Mouse (Mus musculus) embryonic fibroblast, embryonic 13.5 days (primary cell): ENCODE data around the gene Drp2. TPM values are rescaled to one million over a fixed set of nuclear protein-coding genes. Genes with fewer than 3 reads are reported as not detected.

Experiments
- H3K27ac ChIP-seq: 2 replicates; pipeline ENCODE4 v1.5.1; 2012; ENCODE audit warnings: low read length, control low read depth, inconsistent platforms; ENCODE audit not compliant: insufficient read depth
- H3K4me1 ChIP-seq: 2 replicates; pipeline ENCODE4 v1.6.1; 2011; ENCODE audit warnings: low read length; ENCODE audit not compliant: control insufficient read depth, insufficient read depth
- H3K4me3 ChIP-seq: 2 replicates; pipeline ENCODE4 v1.5.1; 2011; ENCODE audit warnings: mild to moderate bottlenecking, control low read depth, low read length; ENCODE audit not compliant: insufficient read depth
- CTCF ChIP-seq: IDR thresholded peaks from 2 replicates; pipeline ENCODE4 v1.5.1; 2011; ENCODE audit warnings: mild to moderate bottlenecking, control low read depth, low read length, moderate library complexity, borderline replicate concordance; ENCODE audit not compliant: insufficient read depth
- POLR2A ChIP-seq: IDR thresholded peaks from 2 replicates; pipeline ENCODE4 v1.6.1; 2011; ENCODE audit warnings: low read depth, mild to moderate bottlenecking, control low read depth, low read length, moderate library complexity
- polyA plus RNA-seq: library from polyadenylated mRNA; stranded (reverse); fragments of >200 nt; gene quantifications from 2 replicates; pipeline ENCODE4 v1.2.4, GENCODE M21; 2011; ENCODE audit warnings: low read depth; ENCODE audit not compliant: missing spikeins, insufficient read length

Drp2 gene
- polyA plus RNA-seq, 1 experiment, result 5.1 TPM

DNA sequence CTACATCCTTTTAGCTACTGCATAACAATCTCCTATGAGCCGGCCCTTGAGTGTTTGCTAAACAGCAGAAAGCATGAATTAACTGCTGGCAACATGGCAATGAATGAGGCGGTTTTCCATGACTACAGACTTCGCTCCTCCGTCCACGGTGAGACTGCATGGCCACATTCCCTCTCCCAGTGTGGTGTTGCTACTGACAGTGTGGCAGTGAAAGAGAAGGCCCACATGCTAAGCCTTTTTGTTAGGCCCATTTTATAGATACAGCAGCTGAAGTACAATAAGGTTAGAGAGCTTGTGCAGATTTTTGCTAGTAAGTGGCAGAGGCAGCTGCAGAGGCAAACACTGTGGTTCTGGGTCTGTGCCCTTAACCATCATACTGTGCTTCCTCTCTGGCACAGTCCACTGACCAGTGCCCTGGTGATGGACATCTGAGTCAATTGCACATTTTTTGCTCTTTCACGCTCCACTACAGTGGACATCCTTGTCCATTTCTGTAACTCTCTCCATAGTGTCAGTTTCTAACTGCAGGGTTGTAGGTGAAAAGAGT, 5.1 kb downstream of the Drp2 start:
- Histone ChIP-seq H3K4me1 (no peaks in the 10 kb centered on the region), H3K4me3 (no peak overlapping the region), H3K27ac (no peak overlapping the region)
- no peak for TF ChIP-seq CTCF
- TF ChIP-seq POLR2A, result no peak

DNA sequence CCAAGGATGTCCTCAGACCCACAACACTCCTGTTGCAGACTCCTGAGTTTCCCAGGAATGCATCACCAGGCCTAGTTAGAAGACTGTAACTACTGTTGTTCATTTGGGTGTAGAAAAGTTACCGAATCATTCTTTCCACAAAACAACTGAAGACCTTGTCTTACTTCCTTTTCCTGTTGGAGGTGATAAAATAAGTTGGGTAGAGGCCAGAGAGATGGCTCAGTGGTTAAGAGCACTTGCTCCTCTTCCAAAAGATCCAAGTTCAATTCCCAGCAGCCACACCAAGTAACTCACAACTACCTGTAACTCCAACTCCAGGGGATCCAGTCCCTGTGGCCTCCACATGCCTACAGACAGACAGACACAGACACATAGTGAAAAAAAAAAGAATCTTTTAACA, 7.7 kb downstream of the Drp2 start:
- H3K4me3 ChIP-seq, result no peak overlapping the region

DNA sequence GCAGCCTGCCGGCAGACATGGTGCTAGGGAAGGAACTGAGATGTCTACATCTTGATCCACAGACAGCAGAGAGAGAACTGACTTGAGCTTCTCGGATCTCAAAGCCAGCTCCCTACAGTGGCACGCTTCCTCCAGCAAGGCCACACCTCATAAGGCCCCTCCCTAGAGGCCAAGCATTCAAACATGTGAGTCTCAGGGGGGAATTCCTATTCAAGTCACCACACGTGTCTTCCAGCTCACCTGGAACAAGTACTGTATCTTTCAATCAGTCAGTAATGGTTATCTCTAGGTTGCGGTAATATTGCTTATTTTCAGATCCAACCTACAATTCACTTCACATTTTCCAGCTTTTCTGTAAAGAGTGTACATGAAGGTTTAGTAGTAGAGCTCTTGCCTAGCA, 15.7 kb downstream of the Drp2 start:
- no peak overlapping the region for H3K27ac ChIP-seq
- H3K4me1 ChIP-seq, result no peaks in the 10 kb centered on the region
- H3K4me3 ChIP-seq, result no peak overlapping the region
- no peak for TF ChIP-seq POLR2A
- TF ChIP-seq CTCF, result no peak

More for the DNA sequence above, 7.7 kb downstream of the Drp2 start:
- H3K4me1 ChIP-seq, result no peaks in the 10 kb centered on the region
- TF ChIP-seq POLR2A (no peak), CTCF (no peak)
- no peak overlapping the region for H3K27ac ChIP-seq

DNA sequence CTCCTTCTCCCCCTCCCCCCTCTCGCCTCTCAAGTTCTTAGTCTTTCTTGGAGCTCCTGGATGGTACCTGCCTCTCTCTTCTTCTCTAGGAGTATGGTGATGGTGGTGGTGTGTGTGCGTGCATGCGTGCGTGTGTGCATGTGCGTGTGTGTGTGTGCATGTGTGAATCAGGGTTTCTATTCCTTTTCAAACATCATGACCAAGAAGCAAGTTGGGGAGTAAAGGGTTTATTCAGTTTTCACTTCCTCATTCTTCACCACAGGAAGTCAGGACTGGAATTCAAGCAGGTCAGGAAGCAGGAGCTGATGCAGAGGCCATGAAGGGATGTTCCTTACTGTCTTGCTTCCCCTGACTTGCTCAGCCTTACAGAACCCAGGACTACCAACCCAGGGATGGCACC, 19.9 kb downstream of the Drp2 start:
- TF ChIP-seq POLR2A (no peak), CTCF (no peak)
- no peak overlapping the region for H3K27ac ChIP-seq
- no peaks in the 10 kb centered on the region for H3K4me1 ChIP-seq
- no peak overlapping the region for H3K4me3 ChIP-seq

- no peaks in the 10 kb centered on the region for H3K4me1 ChIP-seq
- no peak for TF ChIP-seq POLR2A
- TF ChIP-seq CTCF, result no peak
- no peak overlapping the region for H3K27ac ChIP-seq
- H3K4me3 ChIP-seq, result no peak overlapping the region
These were observed 21.4 kb downstream of the Drp2 start for GRCm38 (mm10) chrX:134425798-134426197.

DNA sequence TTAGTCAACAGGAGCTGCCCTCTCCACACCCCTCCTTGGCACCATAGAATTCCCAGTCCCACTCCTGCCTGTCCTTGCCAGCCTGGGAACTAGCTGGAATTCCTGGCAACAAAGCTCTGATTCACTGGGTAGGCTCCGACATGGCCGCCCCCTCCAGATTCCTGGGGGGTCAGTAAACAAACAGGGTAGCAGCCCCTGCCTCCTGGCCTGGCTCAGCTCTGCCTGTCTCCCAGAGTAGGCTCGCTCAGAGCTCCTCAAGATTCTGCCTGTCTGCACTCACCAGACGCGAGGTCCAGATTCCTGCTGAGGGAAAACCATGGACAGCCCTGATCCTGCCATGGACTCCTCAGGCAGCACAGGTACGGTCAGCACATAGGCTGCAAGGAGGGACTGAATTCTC, 22.5 kb downstream of the Drp2 start:
- Histone ChIP-seq H3K4me3 (no peak overlapping the region), H3K27ac (no peak overlapping the region), H3K4me1 (no peaks in the 10 kb centered on the region)
- no peak for TF ChIP-seq CTCF
- TF ChIP-seq POLR2A, result no peak

DNA sequence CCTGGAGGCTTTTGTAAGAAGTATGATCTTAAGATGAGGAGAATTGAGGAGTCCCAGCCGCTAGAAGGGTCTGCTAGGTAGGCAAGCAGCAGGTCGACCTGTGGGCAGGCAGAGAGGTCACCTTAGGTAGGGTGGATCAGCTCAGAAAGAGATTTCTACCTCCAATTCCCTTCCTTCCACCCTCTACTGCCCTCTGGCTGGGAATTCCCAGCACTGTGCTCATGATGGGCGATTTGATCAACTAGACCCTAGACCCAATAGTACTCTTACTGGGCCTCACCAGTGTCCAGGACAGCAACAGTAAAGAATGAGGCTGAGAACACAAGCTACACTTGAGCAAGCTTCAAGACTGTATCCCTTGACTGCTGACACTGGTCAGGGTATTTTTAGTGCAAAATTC, 23.0 kb downstream of the Drp2 start:
- no peak overlapping the region for H3K4me3 ChIP-seq
- H3K27ac ChIP-seq, result no peak overlapping the region
- TF ChIP-seq CTCF, result no peak
- TF ChIP-seq POLR2A, result no peak
- no peaks in the 10 kb centered on the region for H3K4me1 ChIP-seq

GRCm38 (mm10) chrX:134474988-134475710, 70.8 kb downstream of the Drp2 start:
- H3K27ac ChIP-seq, result no peak overlapping the region
- no peak overlapping the region for H3K4me3 ChIP-seq
- TF ChIP-seq POLR2A (no peak), CTCF (no peak)
- no peaks in the 10 kb centered on the region for H3K4me1 ChIP-seq

- Histone ChIP-seq H3K27ac (no peak within 1 kb of the TSS), H3K4me1 (no peaks in the 10 kb centered on the region), H3K4me3 (no peak within 1 kb of the TSS)
- TF ChIP-seq POLR2A, result no peak
- TF ChIP-seq CTCF, result no peak
These were observed 71.9 kb downstream of the Drp2 start, which contains the start of gene Taf7l for GRCm38 (mm10) chrX:134476290-134476689. Gene Taf7l (minus strand): TSS chrX:134476490.

DNA sequence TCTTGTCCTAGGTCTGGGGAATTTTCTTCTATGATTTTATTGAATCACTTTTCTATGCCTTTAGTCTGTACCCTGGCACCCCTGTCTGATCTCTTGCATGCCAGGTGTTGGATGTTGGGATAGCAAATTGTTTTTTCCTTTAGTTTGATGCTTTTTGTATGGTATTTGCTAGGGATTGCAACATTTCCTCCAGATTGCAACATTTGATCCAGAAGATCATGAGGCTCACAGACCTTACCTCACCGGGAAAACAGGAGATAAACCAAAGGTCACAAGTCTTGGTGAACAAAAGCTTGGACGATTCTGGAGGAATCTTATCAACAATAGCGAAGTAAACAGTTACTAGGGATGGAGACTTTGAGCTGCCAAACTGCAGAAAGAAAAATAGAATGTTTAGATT, 77.4 kb downstream of the Drp2 start:
- Histone ChIP-seq H3K4me1 (no peaks in the 10 kb centered on the region), H3K27ac (no peak overlapping the region), H3K4me3 (no peak overlapping the region)
- TF ChIP-seq CTCF (no peak), POLR2A (no peak)
